Mouse (Mus musculus) CH12.LX (cell line): ENCODE measurements around the gene Wwp2.

Experiments used
- CTCF ChIP-seq, 2 experiments: IDR thresholded peaks in 1 of 2; conservative IDR thresholded peaks in 1 of 2; 2 replicates each; pipeline ENCODE4 v1.5.1; 2011 to 2012; ENCODE audit warnings: low read depth in 2 of 2, low read length in 2 of 2, improper control_type of control experiment in 1 of 2, inconsistent platforms in 1 of 2, mild to moderate bottlenecking in 1 of 2, moderate library complexity in 1 of 2
- EP300 ChIP-seq: IDR thresholded peaks from 2 replicates; pipeline ENCODE4 v1.6.1; 2011; ENCODE audit warnings: low read length, improper control_type of control experiment
- MAFK ChIP-seq: IDR thresholded peaks from 2 replicates; pipeline ENCODE4 v1.6.1; 2011; ENCODE audit warnings: low read length, improper control_type of control experiment; ENCODE audit not compliant: insufficient replicate concordance
- MAX ChIP-seq: IDR thresholded peaks from 2 replicates; pipeline ENCODE4 v1.6.1; 2011; ENCODE audit warnings: low read length, improper control_type of control experiment
- MAZ ChIP-seq: IDR thresholded peaks from 2 replicates; pipeline ENCODE4 v1.6.1; 2012; ENCODE audit warnings: low read depth, mild to moderate bottlenecking, inconsistent platforms, low read length, improper control_type of control experiment, moderate library complexity
- MEF2A ChIP-seq: IDR thresholded peaks from 2 replicates; pipeline ENCODE4 v1.6.1; 2014; ENCODE audit warnings: low read depth, mild to moderate bottlenecking, inconsistent platforms, low read length, improper control_type of control experiment, borderline replicate concordance
- RAD21 ChIP-seq: IDR thresholded peaks from 2 replicates; pipeline ENCODE4 v1.6.1; 2011; ENCODE audit warnings: low read depth, mild to moderate bottlenecking, low read length, improper control_type of control experiment, moderate library complexity
- TCF12 ChIP-seq: IDR thresholded peaks from 2 replicates; pipeline ENCODE4 v1.6.1; 2014; ENCODE audit warnings: low read depth, mild to moderate bottlenecking, inconsistent platforms, low read length, improper control_type of control experiment

GRCm38 (mm10) chr8:107403038-107403781 is 33.0 kb upstream of the Wwp2 start, which contains the start of gene Nqo1:
- TF ChIP-seq MAX (no peak), CTCF (conservative IDR thresholded peaks at IDR 0.05 in 1 of 2, IDR thresholded peaks at IDR 0.05 in 1 of 2; ENCODE audit: low read depth in 2 of 2, low read length in 2 of 2) (no peak), EP300 (no peak), RAD21 (no peak), MEF2A (no peak), MAFK (peak; percentile 79; the same call in 1 of the 2 replicates), MAZ (no peak), TCF12 (no peak)
